Mouse (Mus musculus): Measurements from ENCODE around the gene Lats2.
"Not testable (repeated sequence)": the region's sequence is repeated elsewhere in the genome, so short reads cannot be mapped to it uniquely, and the experiment has no call there.

The Lats2 gene

DNA sequence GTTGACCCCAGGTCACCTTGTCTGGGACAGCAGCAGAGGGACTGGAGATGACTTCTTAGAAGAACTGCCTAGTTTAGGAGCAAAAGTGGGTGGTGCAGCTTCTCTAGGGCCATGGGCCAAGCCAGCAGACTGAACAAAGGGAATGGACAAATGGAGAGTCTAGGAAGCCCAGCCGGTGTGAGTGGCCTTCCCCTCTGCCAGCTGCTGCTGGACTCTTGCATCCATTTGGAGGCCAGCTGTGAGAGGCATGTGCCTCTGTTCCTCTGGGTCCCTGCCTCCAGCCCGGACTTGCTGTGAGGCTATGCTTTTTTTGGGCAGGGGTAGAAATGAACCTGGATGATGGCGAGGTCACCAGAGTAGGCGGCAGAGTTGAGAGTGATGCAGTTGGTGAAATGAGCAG, at the start of gene Lats2:
Lats2 (minus strand) TSS at position 152 of the 400 bp plus-strand sequence.
- DNase-seq (ENCODE audit: low read depth, low spot score) = no peak

DNA sequence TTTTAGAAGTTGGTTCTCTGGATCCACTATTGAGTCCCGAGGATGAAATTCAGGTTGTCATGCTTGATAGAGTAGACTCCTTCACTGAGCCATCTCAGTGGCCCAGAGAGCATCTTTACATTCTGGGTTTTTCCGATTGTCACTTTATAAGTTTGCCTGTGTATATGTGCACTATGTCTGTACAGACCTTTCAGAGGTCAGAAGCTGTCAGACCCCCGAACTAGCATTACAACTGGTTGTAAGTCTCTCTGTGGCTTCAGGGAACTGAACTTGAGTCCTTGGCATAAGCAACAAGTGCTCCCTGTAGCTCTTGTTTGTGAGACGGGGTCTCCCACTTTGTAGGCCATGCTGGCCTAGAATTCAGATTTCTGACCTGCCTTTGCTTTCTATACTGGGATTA, 45.5 kb upstream of the Lats2 start:
- no peak for DNase-seq (ENCODE audit: low read depth, low spot score)

- DNase-seq (ENCODE audit: low read depth, low spot score) = peak; percentile 96
Measured at GRCm38 (mm10) chr14:57797991-57798931, 40.1 kb upstream of the Lats2 start, which contains the start of gene Sap18. TSS of gene Sap18 (plus strand) at chr14:57798180.

- DNase-seq (ENCODE audit: low read depth, low spot score) = no peak
Measured at GRCm38 (mm10) chr14:57797551-57797950, 39.4 kb upstream of the Lats2 start.

GRCm38 (mm10) chr14:57791171-57791570, 33.0 kb upstream of the Lats2 start:
- DNase-seq (ENCODE audit: low read depth, low spot score) = no peak

GRCm38 (mm10) chr14:57789759-57790158, 31.6 kb upstream of the Lats2 start:
- DNase-seq (ENCODE audit: low read depth, low spot score) = no peak

GRCm38 (mm10) chr14:57789311-57789710, 31.1 kb upstream of the Lats2 start:
- no peak for DNase-seq (ENCODE audit: low read depth, low spot score)

DNA sequence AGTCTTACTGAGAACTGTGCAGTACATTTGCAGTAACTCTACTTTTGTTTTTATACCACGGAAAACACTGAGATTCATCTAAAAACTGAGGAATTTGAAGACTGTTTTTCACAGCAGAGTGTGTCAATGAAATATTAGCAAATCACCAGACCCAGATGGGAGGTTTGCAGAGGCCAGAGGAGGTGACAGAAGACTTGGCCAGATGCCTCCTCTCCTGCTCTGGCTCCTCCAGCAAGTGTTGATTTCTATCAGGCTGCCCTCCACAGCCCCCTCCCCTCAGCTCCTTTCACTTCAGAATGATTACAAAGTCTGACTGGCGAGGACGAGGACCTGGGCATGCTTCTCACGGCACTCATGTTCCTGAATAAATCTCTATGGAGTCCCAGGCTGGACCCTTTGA, 29.2 kb upstream of the Lats2 start:
- no peak for DNase-seq (ENCODE audit: low read depth, low spot score)

- DNase-seq (ENCODE audit: low read depth, low spot score) = no peak
Measured at GRCm38 (mm10) chr14:57772157-57772815, 14.1 kb upstream of the Lats2 start.

DNA sequence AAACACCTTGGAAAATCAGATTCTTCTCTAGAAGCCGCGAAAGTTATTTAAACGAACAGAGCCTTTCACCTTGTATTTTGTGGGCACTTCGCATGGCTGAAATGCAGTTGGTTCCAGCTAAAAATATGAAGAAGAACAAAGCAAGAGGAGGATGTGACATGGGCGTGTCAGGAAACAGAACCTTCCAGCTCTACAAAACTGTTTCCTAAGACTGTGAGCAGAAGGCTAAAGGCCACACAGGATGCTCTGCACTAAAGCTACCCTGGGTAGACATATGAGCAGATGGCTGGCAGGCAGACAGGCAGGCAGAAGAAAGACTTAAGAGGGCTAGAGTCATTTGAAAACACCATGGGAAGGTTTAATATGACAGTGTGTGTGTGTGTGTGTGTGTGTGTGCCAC, 10.9 kb upstream of the Lats2 start:
- no peak for DNase-seq (ENCODE audit: low read depth, low spot score)

- DNase-seq (ENCODE audit: low read depth, low spot score) = no peak
Measured at GRCm38 (mm10) chr14:57760447-57761412, 2.5 kb upstream of the Lats2 start.

- no peak for DNase-seq (ENCODE audit: low read depth, low spot score)
Measured at GRCm38 (mm10) chr14:57756094-57756493, 2.1 kb downstream of the Lats2 start.

DNA sequence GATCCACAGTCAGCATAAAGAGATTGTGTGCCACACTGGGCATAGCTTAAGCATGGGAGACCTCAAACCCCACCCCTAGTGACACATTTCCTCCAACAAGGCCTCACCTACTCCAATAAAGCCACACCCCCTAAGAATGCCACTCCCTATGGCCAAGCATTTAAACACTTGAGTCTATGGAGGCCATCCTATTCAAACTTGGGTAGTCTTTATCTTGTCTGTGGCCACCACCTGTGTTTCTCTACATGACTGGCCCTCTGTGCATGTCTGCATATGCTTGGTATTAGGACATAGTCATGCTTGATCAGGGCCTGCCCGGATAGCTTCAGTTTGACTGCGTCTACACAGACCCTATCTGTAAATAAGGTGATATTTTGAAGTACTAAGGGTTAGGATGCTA, 2.5 kb downstream of the Lats2 start:
- DNase-seq (ENCODE audit: low read depth, low spot score) = no peak

DNA sequence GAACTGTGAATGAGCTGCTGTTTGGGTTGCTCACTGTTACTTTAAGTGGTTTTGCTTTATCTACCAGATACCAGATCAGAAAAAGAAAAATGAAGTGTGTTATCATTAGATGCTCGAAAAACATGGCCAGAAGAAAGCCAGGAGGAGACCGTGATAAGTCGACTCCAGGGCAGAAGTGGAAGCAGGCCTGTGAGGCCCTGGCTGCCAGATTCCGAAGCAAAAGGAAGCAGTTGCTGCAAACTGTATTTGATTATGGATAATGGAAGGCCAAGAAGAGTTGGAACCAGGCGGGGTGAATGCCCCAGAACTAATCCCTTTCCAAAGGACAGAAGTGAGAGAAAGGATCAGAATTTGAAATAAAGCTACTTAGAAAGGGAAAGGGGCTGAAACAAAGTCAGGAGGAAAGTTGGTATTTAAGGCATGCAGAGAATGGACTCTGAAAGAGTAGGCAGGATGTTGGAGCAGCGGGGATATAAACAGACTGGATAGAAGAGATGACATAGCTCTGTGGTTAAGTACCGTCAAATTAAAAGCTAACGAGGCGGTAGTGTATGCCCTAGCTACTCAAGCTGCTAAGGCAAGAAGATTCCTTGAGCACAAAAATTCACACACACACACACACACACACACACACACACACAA, 4.7 kb downstream of the Lats2 start:
- DNase-seq (ENCODE audit: low read depth, low spot score) = no peak

- not testable (repeated sequence) for DNase-seq (ENCODE audit: low read depth, low spot score)
Measured at GRCm38 (mm10) chr14:57751006-57751405, 7.2 kb downstream of the Lats2 start.

DNA sequence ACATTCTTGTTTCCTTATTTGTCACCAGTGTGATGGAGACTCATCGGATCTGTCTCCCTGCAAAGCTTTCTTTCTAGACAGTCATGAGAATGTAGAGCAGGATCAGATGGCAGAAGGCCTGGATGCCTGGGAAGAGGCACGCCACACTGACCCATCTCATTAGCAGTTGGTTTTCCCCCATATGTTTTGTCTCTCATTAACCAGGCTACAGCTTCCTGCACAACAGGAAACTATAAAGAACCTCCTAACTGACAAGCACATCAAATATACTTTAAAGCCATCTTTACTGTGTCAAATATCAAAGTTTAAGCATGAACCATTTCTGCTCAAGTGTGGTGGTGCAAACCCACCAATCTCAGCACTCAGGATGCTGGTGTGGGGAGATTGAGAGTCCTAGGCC, 8.7 kb downstream of the Lats2 start:
- DNase-seq (ENCODE audit: low read depth, low spot score) = no peak

- no peak for DNase-seq (ENCODE audit: low read depth, low spot score)
Measured at GRCm38 (mm10) chr14:57746001-57746771, 12.0 kb downstream of the Lats2 start, which contains the start of gene Gm49361. TSS of gene Gm49361 (minus strand) at chr14:57746103.

GRCm38 (mm10) chr14:57745291-57745969, 12.8 kb downstream of the Lats2 start:
- DNase-seq (ENCODE audit: low read depth, low spot score) = no peak

- no peak for DNase-seq (ENCODE audit: low read depth, low spot score)
Measured at GRCm38 (mm10) chr14:57744547-57744946, 13.6 kb downstream of the Lats2 start.

- no peak for DNase-seq (ENCODE audit: low read depth, low spot score)
Measured at GRCm38 (mm10) chr14:57740651-57741050, 17.5 kb downstream of the Lats2 start.
